Mouse (Mus musculus) embryonic facial prominence, embryonic 11.5 days (tissue): Measurements from ENCODE around the gene Rab3a. TPM values are rescaled to one million over a fixed set of nuclear protein-coding genes. Genes with fewer than 3 reads are reported as not detected.

Source experiments
- ATAC-seq: fragments of 200-750 bp; cut with Nextera tagmentation; replicated peaks from 2 replicates; pipeline ENCODE4 v1.8.0; 2017; ENCODE audit warnings: low read depth; ENCODE audit not compliant: insufficient number of reproducible peaks, low FRiP score, low TSS enrichment
- DNase-seq: peaks from one replicate; pipeline ENCODE4 v3.0.0-alpha.2; 2015; ENCODE audit warnings: low spot score
- H3K27ac ChIP-seq: fragments of 300-500 bp; sonication (generic); replicated peaks from 2 replicates; pipeline ENCODE4 v1.5.1; 2014; ENCODE audit warnings: mild to moderate bottlenecking, low read depth, low read length, control low read depth
- H3K27me3 ChIP-seq: fragments of 300-500 bp; sonication (generic); 2 replicates; pipeline ENCODE4 v1.6.1; 2014; ENCODE audit warnings: mild to moderate bottlenecking, low read length, moderate library complexity, mixed read lengths; ENCODE audit not compliant: control insufficient read depth, insufficient read depth
- H3K36me3 ChIP-seq: fragments of 300-500 bp; sonication (generic); replicated peaks from 2 replicates; pipeline ENCODE4 v1.6.1; 2014; ENCODE audit warnings: low read depth, mild to moderate bottlenecking, low read length, moderate library complexity, mixed read lengths; ENCODE audit not compliant: control insufficient read depth, insufficient read depth
- H3K4me1 ChIP-seq: fragments of 300-500 bp; sonication (generic); 2 replicates; pipeline ENCODE4 v1.6.1; 2014; ENCODE audit warnings: low read length, mixed read lengths; ENCODE audit not compliant: control insufficient read depth, insufficient read depth
- H3K4me2 ChIP-seq: fragments of 300-500 bp; sonication (generic); 2 replicates; pipeline ENCODE4 v1.6.1; 2014; ENCODE audit warnings: low read depth, mild to moderate bottlenecking, control low read depth, low read length, moderate library complexity
- H3K4me3 ChIP-seq: fragments of 300-500 bp; sonication (generic); 2 replicates; pipeline ENCODE4 v1.5.1; 2014; ENCODE audit warnings: low read depth, low read length, control low read depth
- H3K9ac ChIP-seq: fragments of 300-500 bp; sonication (generic); replicated peaks from 2 replicates; pipeline ENCODE4 v1.6.1; 2014; ENCODE audit warnings: mild to moderate bottlenecking, control low read depth, low read length
- H3K9me3 ChIP-seq: fragments of 300-500 bp; sonication (generic); replicated peaks from 2 replicates; pipeline ENCODE4 v1.6.1; 2016; ENCODE audit warnings: mild to moderate bottlenecking, low read length, inconsistent platforms, mixed read lengths; ENCODE audit not compliant: control insufficient read depth
- WGBS: fragments of 180-500 bp; shearing (Covaris S2); extraction: QIAGEN DNeasy Blood & Tissue Kit; methylation state at CpG from one replicate; pipeline ENCODE4 v1.1.7; 2014; 5-methylcytosine and 5-hydroxymethylcytosine counted together
- microRNA-seq: library from miRNA; unstranded; fragments of <30 nt; microRNA quantifications from one replicate; pipeline ENCODE4, GENCODE M21; 2016; ENCODE audit warnings: borderline number of aligned reads
- polyA plus RNA-seq: library from polyadenylated mRNA; unstranded; fragments of >200 nt; fragmentation: Nextera tagmentation; extraction: Ambion mirVana; gene quantifications from 2 replicates; pipeline ENCODE4 v1.2.1, GENCODE M21; 2014

Rab3a gene
- polyA plus RNA-seq, 1 experiment from 2014 or later: 24.8 TPM

- WGBS: under 1% methylated on average over 47 of the region's 47 CpGs
- Histone ChIP-seq H3K4me1 (no peaks in the 10 kb centered on the region; the same call in 1 of the 2 replicates), H3K27me3 (peaks cover 32% of the 10 kb centered on the region), H3K9me3 (no peaks in the 10 kb centered on the region), H3K4me2 (peak overlapping the region; percentile 79), H3K36me3 (no peaks in the 10 kb centered on the region), H3K27ac (no peak overlapping the region), H3K4me3 (peak overlapping the region; percentile 42), H3K9ac (peak overlapping the region; percentile 32)
- DNase-seq (peak; percentile 23), ATAC-seq (no peak)
These were observed 49.4 kb downstream of the Rab3a start for GRCm38 (mm10) chr8:70803761-70804480.

GRCm38 (mm10) chr8:70804481-70805206 is 50.2 kb downstream of the Rab3a start, which contains the start of gene Mast3:
Gene Mast3, minus strand, starts transcription at chr8:70805054.
- 1% methylated on average over 45 of the region's 45 CpGs for WGBS
- ATAC-seq (peak; percentile 82), DNase-seq (peak; percentile 90)
- Histone ChIP-seq H3K9me3 (no peaks in the 10 kb centered on the region), H3K4me1 (no peaks in the 10 kb centered on the region; the same call in 1 of the 2 replicates), H3K36me3 (no peaks in the 10 kb centered on the region), H3K4me2 (peak within 1 kb of the TSS; percentile 79), H3K27ac (no peak within 1 kb of the TSS), H3K9ac (peak within 1 kb of the TSS; percentile 32), H3K27me3 (peaks cover 25% of the 10 kb centered on the region), H3K4me3 (peak within 1 kb of the TSS; percentile 42)

- ATAC-seq (no peak), DNase-seq (no peak)
- 66% methylated on average over 4 of the region's 4 CpGs for WGBS
- Histone ChIP-seq H3K9me3 (no peaks in the 10 kb centered on the region), H3K9ac (no peak overlapping the region), H3K36me3 (no peaks in the 10 kb centered on the region), H3K27me3 (peaks cover 15% of the 10 kb centered on the region), H3K4me1 (no peaks in the 10 kb centered on the region; the same call in 1 of the 2 replicates), H3K27ac (no peak overlapping the region), H3K4me2 (no peak overlapping the region), H3K4me3 (no peak overlapping the region)
These were observed 52.1 kb downstream of the Rab3a start for GRCm38 (mm10) chr8:70806541-70806940.

- no peak for ATAC-seq
- WGBS: 21% methylated on average over 1 of the region's 1 CpGs
These were observed 52.8 kb downstream of the Rab3a start for GRCm38 (mm10) chr8:70807304-70807703.

GRCm38 (mm10) chr8:70808239-70808638 is 53.8 kb downstream of the Rab3a start, which contains the start of gene Il12rb1:
Gene Il12rb1, plus strand, starts transcription at chr8:70808449.
- no peaks in the 10 kb centered on the region for H3K36me3 ChIP-seq
- H3K27ac ChIP-seq: no peak within 1 kb of the TSS
- no peak within 1 kb of the TSS for H3K4me3 ChIP-seq
- ATAC-seq (no peak), DNase-seq (no peak)
- H3K9me3 ChIP-seq: no peaks in the 10 kb centered on the region
- peaks cover 15% of the 10 kb centered on the region for H3K27me3 ChIP-seq
- no peak within 1 kb of the TSS for H3K9ac ChIP-seq
- no peak within 1 kb of the TSS for H3K4me2 ChIP-seq
- 62% methylated on average over 5 of the region's 5 CpGs for WGBS
- H3K4me1 ChIP-seq: no peaks in the 10 kb centered on the region; the same call in 1 of the 2 replicates

More at GRCm38 (mm10) chr8:70807304-70807703, 52.8 kb downstream of the Rab3a start:
- DNase-seq: no peak
- H3K27ac ChIP-seq: no peak overlapping the region
- no peak overlapping the region for H3K9ac ChIP-seq
- H3K36me3 ChIP-seq: no peaks in the 10 kb centered on the region
- no peaks in the 10 kb centered on the region for H3K9me3 ChIP-seq
- peaks cover 15% of the 10 kb centered on the region for H3K27me3 ChIP-seq
- no peak overlapping the region for H3K4me2 ChIP-seq
- H3K4me3 ChIP-seq: no peak overlapping the region
- H3K4me1 ChIP-seq: no peaks in the 10 kb centered on the region; the same call in 1 of the 2 replicates

Small RNA genes within 50 kb of the gene (microRNA-seq; reads per million reads assigned to microRNA genes)
- not detected for gene Mir7240

Other genes starting within 250 kb of the Rab3a start
- 126 and 140 TPM in 2 replicates for gene Rex1bd, start 247.9 kb upstream of the Rab3a start, polyA plus RNA-seq
- 783 and 884 TPM in 2 replicates for gene Uba52, start 243.9 kb upstream of the Rab3a start, polyA plus RNA-seq
- gene Fkbp8, start 227.0 kb upstream of the Rab3a start, polyA plus RNA-seq: 175 and 196 TPM in 2 replicates
- 47.4 and 49.9 TPM in 2 replicates for gene Kxd1, start 226.7 kb upstream of the Rab3a start, polyA plus RNA-seq
- 15.3 and 16.1 TPM in 2 replicates for gene Ell, start 215.2 kb upstream of the Rab3a start, polyA plus RNA-seq
- gene Isyna1, start 160.3 kb upstream of the Rab3a start, polyA plus RNA-seq: 79.0 and 87.9 TPM in 2 replicates
- 108 and 123 TPM in 2 replicates for gene Ssbp4, start 145.8 kb upstream of the Rab3a start, polyA plus RNA-seq
- 0.32 and 0.98 TPM in 2 replicates for gene Lrrc25, start 138.5 kb upstream of the Rab3a start, polyA plus RNA-seq
- 0.20 TPM in 1 of 2 replicates, not detected in the other for gene Gdf15, start 122.2 kb upstream of the Rab3a start, polyA plus RNA-seq
- 59.8 and 71.3 TPM in 2 replicates for gene Pgpep1, start 94.3 kb upstream of the Rab3a start, polyA plus RNA-seq
- 323 and 334 TPM in 2 replicates for gene Lsm4, start 81.4 kb upstream of the Rab3a start, polyA plus RNA-seq
- gene Jund, start 55.7 kb upstream of the Rab3a start, polyA plus RNA-seq: 94.2 and 104 TPM in 2 replicates
- gene Iqcn, start 51.2 kb upstream of the Rab3a start, polyA plus RNA-seq: not detected in 2 replicates
- not detected in 2 replicates for gene Gm3336, start 36.1 kb upstream of the Rab3a start, polyA plus RNA-seq
- 0.06 and 0.20 TPM in 2 replicates for gene Pde4c, start 31.0 kb upstream of the Rab3a start, polyA plus RNA-seq
- gene Mpv17l2, start 6.3 kb downstream of the Rab3a start, polyA plus RNA-seq: 25.8 and 33.5 TPM in 2 replicates
- 30.1 and 33.4 TPM in 2 replicates for gene Pik3r2, start 22.0 kb downstream of the Rab3a start, polyA plus RNA-seq
- 8.3 and 9.7 TPM in 2 replicates for gene Mast3, start 50.4 kb downstream of the Rab3a start, polyA plus RNA-seq
- 0.10 TPM in 1 of 2 replicates, not detected in the other for gene Il12rb1, start 53.8 kb downstream of the Rab3a start, polyA plus RNA-seq
- gene Arrdc2, start 85.0 kb downstream of the Rab3a start, polyA plus RNA-seq: 5.1 and 5.3 TPM in 2 replicates
- 2.9 and 4.0 TPM in 2 replicates for gene Kcnn1, start 108.6 kb downstream of the Rab3a start, polyA plus RNA-seq
- 149 and 150 TPM in 2 replicates for gene Ccdc124, start 119.3 kb downstream of the Rab3a start, polyA plus RNA-seq
- 0.27 and 0.43 TPM in 2 replicates for gene Slc5a5, start 138.1 kb downstream of the Rab3a start, polyA plus RNA-seq
- 3,270 and 3,568 TPM in 2 replicates for gene Rpl18a, start 142.7 kb downstream of the Rab3a start, polyA plus RNA-seq
- gene Map1s, start 151.3 kb downstream of the Rab3a start, polyA plus RNA-seq: 24.9 and 32.5 TPM in 2 replicates